Mouse (Mus musculus): ENCODE measurements around the gene Uqcrq. TPM values are rescaled to one million over a fixed set of nuclear protein-coding genes. Genes with fewer than 3 reads are reported as not detected.

The Uqcrq gene
- total and polyA plus RNA-seq, 3 experiments, result 72.4 to 1,130 TPM; not detected in 1

GRCm38 (mm10) chr11:53469968-53470695 lies 39.5 kb upstream of the Uqcrq start, which contains the start of gene Gm9837:
Gene Gm9837, minus strand, starts transcription at chr11:53470479.
- Histone ChIP-seq H3K36me3 (ENCODE audit: control insufficient read depth in 1 of 2, insufficient read depth in 2 of 2, low read length in 2 of 2) (peaks cover 0 to 8% of the 10 kb centered on the region in 2 experiments; a peak in 1 of 4 replicates), H3K4me3 (ENCODE audit: control insufficient read depth in 1 of 2, insufficient read depth in 1 of 2, low read depth in 2 of 2, low read length in 2 of 2) (peak within 1 kb of the TSS; percentile 36 to 42; a peak in 3 of 4 replicates), H3K27me3 (ENCODE audit: control insufficient read depth in 1 of 2, insufficient read depth in 2 of 2, low read length in 2 of 2) (peaks cover 0 to 2% of the 10 kb centered on the region in 2 experiments; a peak in 2 of 4 replicates), H3K27ac (ENCODE audit: control insufficient read depth, low read depth, low read length) (no peak within 1 kb of the TSS), H3K9ac (ENCODE audit: control insufficient read depth, low read depth, low read length, poor library complexity, severe bottlenecking) (0 out of 2 replicates have a peak within 1 kb of the TSS, but pooled peaks have one; percentile 18), H3K79me2 (ENCODE audit: control insufficient read depth, insufficient read depth, low read length, poor library complexity) (no peaks in the 10 kb centered on the region), H3K4me1 (ENCODE audit: control insufficient read depth in 1 of 2, insufficient read depth in 2 of 2, low read length in 2 of 2) (peaks cover 2 to 11% of the 10 kb centered on the region in 2 experiments; a peak in 3 of 4 replicates), H3K9me3 (replicated peaks; ENCODE audit: insufficient read depth, low read length) (no peaks in the 10 kb centered on the region)
- peak; percentile 95 for DNase-seq (ENCODE audit: low read depth, low spot score)
- TF ChIP-seq ZC3H11A (IDR thresholded peaks at IDR 0.05; ENCODE audit: low read depth, low read length) (peak; percentile 99), MAZ (IDR thresholded peaks at IDR 0.05; ENCODE audit: low read depth, low read length) (0 out of 2 replicates have a peak, but pooled peaks have one; percentile 52), TAL1 (IDR thresholded peaks at IDR 0.05; ENCODE audit: low read length) (no peak), MXI1 (IDR thresholded peaks at IDR 0.05; ENCODE audit: low read depth, low read length) (peak; percentile 63), HCFC1 (IDR thresholded peaks at IDR 0.05; ENCODE audit: low read depth, low read length) (no peak), NRF1 (IDR thresholded peaks at IDR 0.05; ENCODE audit: insufficient read depth, low read depth, low read length, poor library complexity, severe bottlenecking) (no peak), TCF12 (IDR thresholded peaks at IDR 0.05; ENCODE audit: low read depth, low read length) (no peak), JUND (IDR thresholded peaks at IDR 0.05; ENCODE audit: low read depth, low read length) (no peak), CHD1 (IDR thresholded peaks at IDR 0.05; ENCODE audit: low read depth, low read length) (no peak), MYB (IDR thresholded peaks at IDR 0.05; ENCODE audit: low read depth, low read length) (no peak), BHLHE40 (IDR thresholded peaks at IDR 0.05; ENCODE audit: borderline replicate concordance, low read depth, low read length) (peak; percentile 28; the same call in 1 of the 2 replicates), RCOR1 (IDR thresholded peaks at IDR 0.05; ENCODE audit: low read depth, low read length) (0 out of 2 replicates have a peak, but pooled peaks have one; percentile 9), MYC (IDR thresholded peaks at IDR 0.05; ENCODE audit: low read depth, low read length) (0 out of 2 replicates have a peak, but pooled peaks have one; percentile 40), MAX (IDR thresholded peaks at IDR 0.05; ENCODE audit: low read length) (no peak; the same call in 1 of the 2 replicates), GATA1 (IDR thresholded peaks at IDR 0.05; ENCODE audit: low read depth, low read length) (peak; percentile 53; the same call in 1 of the 2 replicates), KAT2A (conservative IDR thresholded peaks at IDR 0.05; ENCODE audit: low read depth, low read length) (no peak), NELFE (IDR thresholded peaks at IDR 0.05; ENCODE audit: low read depth, low read length) (no peak), MEF2A (IDR thresholded peaks at IDR 0.05; ENCODE audit: extremely low read depth, insufficient replicate concordance, low read depth, low read length, poor library complexity, severe bottlenecking) (no peak), SIN3A (IDR thresholded peaks at IDR 0.05; ENCODE audit: low read length) (peak; percentile 72), ELF1 (IDR thresholded peaks at IDR 0.05; ENCODE audit: low read depth, low read length) (0 out of 2 replicates have a peak, but pooled peaks have one; percentile 7), SMC3 (IDR thresholded peaks at IDR 0.05; ENCODE audit: low read depth, low read length) (peak; percentile 99), RAD21 (IDR thresholded peaks at IDR 0.05; ENCODE audit: low read depth, low read length) (no peak; the same call in none of the 2 replicates), CTCF (IDR thresholded peaks at IDR 0.05 in 2 of 3, conservative IDR thresholded peaks at IDR 0.05 in 1 of 3; ENCODE audit: control insufficient read depth in 1 of 3, insufficient read depth in 1 of 3, low read depth in 2 of 3, low read length in 3 of 3, poor library complexity in 1 of 3, severe bottlenecking in 1 of 3) (peak; percentile 92 to 99 (median 99)), EP300 (IDR thresholded peaks at IDR 0.05; ENCODE audit: low read depth in 1 of 2, low read length in 2 of 2) (peak in 1 of 2 experiments; percentile 28; a peak in 1 of 4 replicates), ZNF384 (IDR thresholded peaks at IDR 0.05; ENCODE audit: low read depth, low read length) (peak; percentile 29; the same call in 1 of the 2 replicates)

Data from MEL (cell line).